Mouse (Mus musculus): ENCODE data around the gene Aldh5a1. TPM values are rescaled to one million over a fixed set of nuclear protein-coding genes. Genes with fewer than 3 reads are reported as not detected.

The Aldh5a1 gene
- polyA plus RNA-seq, 1 experiment = 17.6 TPM

- H3K36me3 ChIP-seq (ENCODE audit: control insufficient read depth, insufficient read depth, low read length) = no peaks in the 10 kb centered on the region
- TF ChIP-seq CTCF (conservative IDR thresholded peaks at IDR 0.05; ENCODE audit: insufficient read depth, insufficient read length, low read depth, low read length) (no peak), POLR2A (IDR thresholded peaks at IDR 0.05; ENCODE audit: low read depth, low read length) (no peak)
- no peak overlapping the region for H3K27ac ChIP-seq (ENCODE audit: insufficient read depth, low read depth, low read length)
- no peak overlapping the region for H3K4me3 ChIP-seq (ENCODE audit: insufficient read depth, low read depth, low read length)
- H3K27me3 ChIP-seq (replicated peaks; ENCODE audit: control insufficient read depth, insufficient read depth, low read length) = no peaks in the 10 kb centered on the region
- DNase-seq = no peak
- WGBS = 90% methylated on average over 6 of the region's 6 CpGs
- no peaks in the 10 kb centered on the region for H3K4me1 ChIP-seq (ENCODE audit: control insufficient read depth, insufficient read depth, low read length)
Measured at GRCm38 (mm10) chr13:24948870-24949269, 11.4 kb upstream of the Aldh5a1 start.

- Histone ChIP-seq H3K36me3 (ENCODE audit: control insufficient read depth, insufficient read depth, low read length) (no peaks in the 10 kb centered on the region), H3K4me1 (ENCODE audit: control insufficient read depth, insufficient read depth, low read length) (no peaks in the 10 kb centered on the region), H3K4me3 (ENCODE audit: insufficient read depth, low read depth, low read length) (no peak overlapping the region), H3K27me3 (replicated peaks; ENCODE audit: control insufficient read depth, insufficient read depth, low read length) (no peaks in the 10 kb centered on the region), H3K27ac (ENCODE audit: insufficient read depth, low read depth, low read length) (no peak overlapping the region)
- TF ChIP-seq CTCF (conservative IDR thresholded peaks at IDR 0.05; ENCODE audit: insufficient read depth, insufficient read length, low read depth, low read length) = no peak
- WGBS = 89% methylated on average over 5 of the region's 5 CpGs
- no peak for DNase-seq
Measured at GRCm38 (mm10) chr13:24947158-24947557, 9.7 kb upstream of the Aldh5a1 start.

- TF ChIP-seq CTCF (conservative IDR thresholded peaks at IDR 0.05; ENCODE audit: insufficient read depth, insufficient read length, low read depth, low read length) = no peak
- TF ChIP-seq POLR2A (IDR thresholded peaks at IDR 0.05; ENCODE audit: low read depth, low read length) = no peak
- no peaks in the 10 kb centered on the region for H3K4me1 ChIP-seq (ENCODE audit: control insufficient read depth, insufficient read depth, low read length)
- H3K36me3 ChIP-seq (ENCODE audit: control insufficient read depth, insufficient read depth, low read length) = no peaks in the 10 kb centered on the region
- no peak overlapping the region for H3K27ac ChIP-seq (ENCODE audit: insufficient read depth, low read depth, low read length)
- H3K4me3 ChIP-seq (ENCODE audit: insufficient read depth, low read depth, low read length) = no peak overlapping the region
- no peak for DNase-seq
- WGBS = 46% methylated on average over 4 of the region's 4 CpGs
- H3K27me3 ChIP-seq (replicated peaks; ENCODE audit: control insufficient read depth, insufficient read depth, low read length) = no peaks in the 10 kb centered on the region
Measured at GRCm38 (mm10) chr13:24945567-24945966, 8.1 kb upstream of the Aldh5a1 start.

GRCm38 (mm10) chr13:24943303-24943702 lies 5.8 kb upstream of the Aldh5a1 start:
- no peaks in the 10 kb centered on the region for H3K36me3 ChIP-seq (ENCODE audit: control insufficient read depth, insufficient read depth, low read length)
- no peak for DNase-seq
- no peaks in the 10 kb centered on the region for H3K27me3 ChIP-seq (replicated peaks; ENCODE audit: control insufficient read depth, insufficient read depth, low read length)
- TF ChIP-seq CTCF (conservative IDR thresholded peaks at IDR 0.05; ENCODE audit: insufficient read depth, insufficient read length, low read depth, low read length) = no peak
- no peak for TF ChIP-seq POLR2A (IDR thresholded peaks at IDR 0.05; ENCODE audit: low read depth, low read length)
- no peaks in the 10 kb centered on the region; the same call in 1 of the 2 replicates for H3K4me1 ChIP-seq (ENCODE audit: control insufficient read depth, insufficient read depth, low read length)
- no peak overlapping the region for H3K4me3 ChIP-seq (ENCODE audit: insufficient read depth, low read depth, low read length)
- no peak overlapping the region for H3K27ac ChIP-seq (ENCODE audit: insufficient read depth, low read depth, low read length)
- WGBS = 60% methylated on average over 8 of the region's 8 CpGs

GRCm38 (mm10) chr13:24942512-24943282 lies 5.2 kb upstream of the Aldh5a1 start, which contains the start of gene Gpld1:
Gene Gpld1 (plus strand): TSS chr13:24943152.
- Histone ChIP-seq H3K4me1 (ENCODE audit: control insufficient read depth, insufficient read depth, low read length) (peaks cover 5% of the 10 kb centered on the region; the same call in 1 of the 2 replicates), H3K4me3 (ENCODE audit: insufficient read depth, low read depth, low read length) (no peak within 1 kb of the TSS), H3K27ac (ENCODE audit: insufficient read depth, low read depth, low read length) (no peak within 1 kb of the TSS), H3K36me3 (ENCODE audit: control insufficient read depth, insufficient read depth, low read length) (no peaks in the 10 kb centered on the region), H3K27me3 (replicated peaks; ENCODE audit: control insufficient read depth, insufficient read depth, low read length) (no peaks in the 10 kb centered on the region)
- DNase-seq = peak; percentile 27
- TF ChIP-seq POLR2A (IDR thresholded peaks at IDR 0.05; ENCODE audit: low read depth, low read length) = no peak
- no peak for TF ChIP-seq CTCF (conservative IDR thresholded peaks at IDR 0.05; ENCODE audit: insufficient read depth, insufficient read length, low read depth, low read length)
- 67% methylated on average over 17 of the region's 17 CpGs for WGBS

GRCm38 (mm10) chr13:24939472-24939871 lies 2.0 kb upstream of the Aldh5a1 start:
- TF ChIP-seq CTCF (conservative IDR thresholded peaks at IDR 0.05; ENCODE audit: insufficient read depth, insufficient read length, low read depth, low read length) = no peak
- TF ChIP-seq POLR2A (IDR thresholded peaks at IDR 0.05; ENCODE audit: low read depth, low read length) = no peak
- DNase-seq = no peak
- no peaks in the 10 kb centered on the region for H3K27me3 ChIP-seq (replicated peaks; ENCODE audit: control insufficient read depth, insufficient read depth, low read length)
- WGBS = 92% methylated on average over 9 of the region's 9 CpGs
- H3K4me3 ChIP-seq (ENCODE audit: insufficient read depth, low read depth, low read length) = no peak overlapping the region
- H3K4me1 ChIP-seq (ENCODE audit: control insufficient read depth, insufficient read depth, low read length) = peaks cover 5% of the 10 kb centered on the region; the same call in 1 of the 2 replicates
- no peak overlapping the region for H3K27ac ChIP-seq (ENCODE audit: insufficient read depth, low read depth, low read length)
- no peaks in the 10 kb centered on the region for H3K36me3 ChIP-seq (ENCODE audit: control insufficient read depth, insufficient read depth, low read length)

- peak; percentile 78 for TF ChIP-seq CTCF (conservative IDR thresholded peaks at IDR 0.05; ENCODE audit: insufficient read depth, insufficient read length, low read depth, low read length)
- no peak for TF ChIP-seq POLR2A (IDR thresholded peaks at IDR 0.05; ENCODE audit: low read depth, low read length)
- no peak overlapping the region for H3K4me3 ChIP-seq (ENCODE audit: insufficient read depth, low read depth, low read length)
- DNase-seq = peak; percentile 87
- 27% methylated on average over 9 of the region's 9 CpGs for WGBS
- no peaks in the 10 kb centered on the region for H3K27me3 ChIP-seq (replicated peaks; ENCODE audit: control insufficient read depth, insufficient read depth, low read length)
- H3K4me1 ChIP-seq (ENCODE audit: control insufficient read depth, insufficient read depth, low read length) = peaks cover 5% of the 10 kb centered on the region; the same call in 1 of the 2 replicates
- H3K36me3 ChIP-seq (ENCODE audit: control insufficient read depth, insufficient read depth, low read length) = no peaks in the 10 kb centered on the region
- no peak overlapping the region for H3K27ac ChIP-seq (ENCODE audit: insufficient read depth, low read depth, low read length)
Measured at GRCm38 (mm10) chr13:24938683-24939082, 1.2 kb upstream of the Aldh5a1 start.
